Mouse (Mus musculus): ENCODE measurements around the gene Coq10a. TPM values are rescaled to one million over a fixed set of nuclear protein-coding genes. Genes with fewer than 3 reads are reported as not detected.

Coq10a gene
- polyA plus RNA-seq, 1 experiment from 2014 or later: 8.5 TPM

DNA sequence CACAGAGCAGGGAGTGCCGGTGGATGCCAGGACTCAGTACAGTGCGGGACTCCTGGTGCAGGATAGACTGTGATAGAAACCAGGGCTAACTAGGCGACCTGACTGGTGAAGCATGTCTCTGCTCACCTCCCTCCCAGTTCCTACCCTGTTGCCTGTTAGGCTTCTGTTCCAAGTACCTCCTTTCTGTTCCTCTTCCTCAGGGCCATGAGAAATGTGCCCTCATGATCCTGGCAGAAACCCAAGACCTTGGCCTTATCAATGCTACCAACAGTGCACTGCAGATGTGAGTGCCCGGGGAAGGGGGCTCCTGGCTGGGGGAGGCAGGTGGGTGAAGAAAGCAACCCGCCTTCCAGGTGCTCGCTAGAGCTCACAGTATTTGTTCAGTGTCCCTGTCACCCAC, 20.8 kb upstream of the Coq10a start:
- Histone ChIP-seq H3K27me3 (ENCODE audit: insufficient read depth, low read length) (no peaks in the 10 kb centered on the region), H3K9ac (replicated peaks) (no peak overlapping the region; the same call in 1 of the 2 replicates), H3K27ac (ENCODE audit: low read depth) (no peak overlapping the region), H3K4me2 (ENCODE audit: low read depth, low read length) (no peak overlapping the region), H3K4me3 (ENCODE audit: low read depth, low read length) (no peak overlapping the region), H3K9me3 (ENCODE audit: low read length) (no peaks in the 10 kb centered on the region), H3K36me3 (replicated peaks; ENCODE audit: insufficient read depth, low read length) (peaks cover 71% of the 10 kb centered on the region), H3K4me1 (ENCODE audit: insufficient read depth) (no peaks in the 10 kb centered on the region)
- no peak for DNase-seq
- no peak for TF ChIP-seq CTCF (IDR thresholded peaks at IDR 0.05; ENCODE audit: low read depth)
- TF ChIP-seq EP300 (IDR thresholded peaks at IDR 0.05; ENCODE audit: low read depth): no peak
- WGBS (ENCODE audit: insufficient replicate concordance): 74% methylated on average over 6 of the region's 6 CpGs
- peak; percentile 31; the same call in 1 of the 2 replicates for ATAC-seq

DNA sequence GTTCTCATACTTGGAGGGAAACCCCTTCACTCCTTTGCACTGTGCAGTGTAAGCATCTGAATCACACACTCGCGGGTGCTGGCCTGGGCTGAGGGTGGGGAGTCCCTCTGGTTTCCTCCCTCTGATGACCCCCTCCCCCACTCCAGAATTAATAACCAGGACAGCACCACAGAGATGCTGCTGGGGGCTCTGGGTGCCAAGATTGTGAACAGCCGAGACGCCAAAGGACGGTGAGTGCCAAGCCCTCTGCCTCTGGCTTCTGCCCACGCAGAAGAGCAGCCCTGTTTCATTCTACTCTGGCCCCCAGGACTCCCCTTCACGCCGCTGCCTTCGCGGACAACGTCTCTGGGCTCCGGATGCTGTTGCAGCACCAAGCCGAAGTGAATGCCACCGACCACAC, 20.1 kb upstream of the Coq10a start:
- Histone ChIP-seq H3K4me1 (ENCODE audit: insufficient read depth) (no peaks in the 10 kb centered on the region), H3K9me3 (ENCODE audit: low read length) (no peaks in the 10 kb centered on the region), H3K4me2 (ENCODE audit: low read depth, low read length) (no peak overlapping the region), H3K9ac (replicated peaks) (no peak overlapping the region), H3K4me3 (ENCODE audit: low read depth, low read length) (no peak overlapping the region), H3K36me3 (replicated peaks; ENCODE audit: insufficient read depth, low read length) (peaks cover 77% of the 10 kb centered on the region), H3K27me3 (ENCODE audit: insufficient read depth, low read length) (no peaks in the 10 kb centered on the region), H3K27ac (ENCODE audit: low read depth) (no peak overlapping the region)
- WGBS (ENCODE audit: insufficient replicate concordance): 91% methylated on average over 14 of the region's 14 CpGs
- ATAC-seq (no peak), DNase-seq (no peak)
- no peak for TF ChIP-seq CTCF (IDR thresholded peaks at IDR 0.05; ENCODE audit: low read depth)
- TF ChIP-seq EP300 (IDR thresholded peaks at IDR 0.05; ENCODE audit: low read depth): no peak

DNA sequence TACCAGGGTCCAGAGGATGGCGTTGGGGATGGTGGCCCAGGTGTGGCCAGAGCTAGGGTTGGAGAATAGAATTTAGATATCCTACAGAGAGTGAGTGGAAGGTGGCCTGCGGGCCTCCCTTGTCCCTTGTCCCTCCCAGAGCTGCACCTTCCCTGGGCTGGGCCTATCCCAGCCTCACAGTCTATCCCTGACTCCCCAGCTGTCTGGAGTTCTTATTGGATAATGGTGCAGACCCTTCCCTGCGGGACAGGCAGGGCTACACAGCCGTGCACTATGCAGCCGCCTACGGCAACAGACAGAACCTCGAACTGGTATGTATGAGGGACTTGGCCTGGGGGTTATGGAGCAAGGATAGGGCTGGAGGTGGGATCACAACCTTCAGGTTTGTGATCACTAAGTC, 17.1 kb upstream of the Coq10a start:
- 89% methylated on average over 7 of the region's 7 CpGs for WGBS (ENCODE audit: insufficient replicate concordance)
- no peak overlapping the region for H3K4me3 ChIP-seq (ENCODE audit: low read depth, low read length)
- H3K9ac ChIP-seq (replicated peaks): no peak overlapping the region
- DNase-seq: no peak
- ATAC-seq: no peak
- TF ChIP-seq CTCF (IDR thresholded peaks at IDR 0.05; ENCODE audit: low read depth): no peak
- TF ChIP-seq EP300 (IDR thresholded peaks at IDR 0.05; ENCODE audit: low read depth): no peak
- H3K4me1 ChIP-seq (ENCODE audit: insufficient read depth): no peaks in the 10 kb centered on the region
- H3K27me3 ChIP-seq (ENCODE audit: insufficient read depth, low read length): no peaks in the 10 kb centered on the region
- no peak overlapping the region for H3K27ac ChIP-seq (ENCODE audit: low read depth)
- H3K36me3 ChIP-seq (replicated peaks; ENCODE audit: insufficient read depth, low read length): peaks cover 92% of the 10 kb centered on the region
- no peak overlapping the region for H3K4me2 ChIP-seq (ENCODE audit: low read depth, low read length)
- H3K9me3 ChIP-seq (ENCODE audit: low read length): no peaks in the 10 kb centered on the region

DNA sequence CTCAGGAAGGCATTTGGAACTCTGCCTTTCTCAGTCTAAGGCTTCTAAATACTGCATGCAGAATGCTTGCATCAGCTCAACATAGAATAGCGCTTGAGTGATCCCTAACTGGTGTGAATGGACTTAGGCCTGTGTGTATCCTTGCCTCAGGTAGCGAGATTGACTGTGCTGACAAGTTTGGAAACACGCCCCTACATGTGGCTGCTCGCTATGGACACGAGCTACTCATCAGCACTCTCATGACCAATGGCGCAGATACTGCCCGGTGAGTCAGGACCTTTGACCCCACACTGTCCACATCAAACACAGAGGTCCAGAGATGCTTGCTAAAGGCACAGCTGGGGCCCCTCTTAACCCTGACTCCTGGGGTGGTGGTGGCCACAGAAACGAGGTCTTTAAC, 13.7 kb upstream of the Coq10a start:
- TF ChIP-seq CTCF (IDR thresholded peaks at IDR 0.05; ENCODE audit: low read depth) (no peak), EP300 (IDR thresholded peaks at IDR 0.05; ENCODE audit: low read depth) (no peak)
- peaks cover 10% of the 10 kb centered on the region for H3K4me1 ChIP-seq (ENCODE audit: insufficient read depth)
- DNase-seq (no peak), ATAC-seq (peak; percentile 90)
- no peaks in the 10 kb centered on the region for H3K9me3 ChIP-seq (ENCODE audit: low read length)
- H3K4me3 ChIP-seq (ENCODE audit: low read depth, low read length): no peak overlapping the region
- 74% methylated on average over 8 of the region's 8 CpGs for WGBS (ENCODE audit: insufficient replicate concordance)
- peaks cover 75% of the 10 kb centered on the region for H3K36me3 ChIP-seq (replicated peaks; ENCODE audit: insufficient read depth, low read length)
- H3K4me2 ChIP-seq (ENCODE audit: low read depth, low read length): no peak overlapping the region
- no peak overlapping the region for H3K27ac ChIP-seq (ENCODE audit: low read depth)
- no peak overlapping the region for H3K9ac ChIP-seq (replicated peaks)
- H3K27me3 ChIP-seq (ENCODE audit: insufficient read depth, low read length): no peaks in the 10 kb centered on the region

DNA sequence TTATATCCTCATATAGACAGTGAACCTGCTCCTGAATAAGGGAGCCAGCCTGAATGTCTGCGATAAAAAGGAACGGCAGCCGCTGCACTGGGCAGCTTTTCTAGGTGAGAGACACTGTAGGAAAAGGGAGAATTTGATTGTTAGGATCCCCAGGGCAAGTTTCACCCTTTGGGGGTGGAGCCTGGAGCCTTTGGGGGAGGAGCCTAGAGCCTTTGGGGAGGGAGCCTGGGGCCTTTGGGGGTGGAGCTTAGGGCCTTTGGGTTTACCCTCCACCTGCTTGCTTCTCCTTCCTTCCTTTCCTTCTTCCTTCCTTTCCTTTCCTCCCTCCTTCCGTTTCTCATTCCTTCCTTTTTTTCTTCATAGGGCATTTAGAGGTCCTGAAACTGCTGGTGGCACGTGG, 11.8 kb upstream of the Coq10a start:
- Histone ChIP-seq H3K4me3 (ENCODE audit: low read depth, low read length) (no peak overlapping the region), H3K27me3 (ENCODE audit: insufficient read depth, low read length) (no peaks in the 10 kb centered on the region), H3K36me3 (replicated peaks; ENCODE audit: insufficient read depth, low read length) (peaks cover 56% of the 10 kb centered on the region), H3K4me2 (ENCODE audit: low read depth, low read length) (no peak overlapping the region), H3K9ac (replicated peaks) (no peak overlapping the region), H3K9me3 (ENCODE audit: low read length) (no peaks in the 10 kb centered on the region), H3K4me1 (ENCODE audit: insufficient read depth) (peaks cover 19% of the 10 kb centered on the region), H3K27ac (ENCODE audit: low read depth) (no peak overlapping the region)
- DNase-seq: peak; percentile 65
- TF ChIP-seq CTCF (IDR thresholded peaks at IDR 0.05; ENCODE audit: low read depth) (no peak), EP300 (IDR thresholded peaks at IDR 0.05; ENCODE audit: low read depth) (no peak)
- 87% methylated on average over 5 of the region's 5 CpGs for WGBS (ENCODE audit: insufficient replicate concordance)
- no peak for ATAC-seq

DNA sequence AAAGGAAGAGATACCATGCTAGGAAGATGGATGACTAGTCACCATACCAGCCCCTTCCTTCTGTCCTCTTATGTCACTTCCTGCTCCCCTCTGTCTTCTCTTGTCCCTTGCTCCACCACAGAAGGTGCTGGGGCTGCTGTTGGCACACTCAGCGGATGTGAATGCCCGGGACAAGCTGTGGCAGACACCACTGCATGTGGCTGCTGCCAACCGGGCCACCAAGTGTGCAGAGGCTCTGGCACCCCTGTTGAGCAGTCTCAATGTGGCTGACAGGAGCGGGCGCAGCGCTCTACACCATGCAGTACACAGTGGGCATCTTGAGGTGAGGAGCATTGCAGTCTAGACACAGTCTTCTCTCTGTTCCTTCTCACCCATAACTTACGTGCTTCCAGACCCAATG, 10.5 kb upstream of the Coq10a start:
- peaks cover 44% of the 10 kb centered on the region for H3K36me3 ChIP-seq (replicated peaks; ENCODE audit: insufficient read depth, low read length)
- H3K4me1 ChIP-seq (ENCODE audit: insufficient read depth): peaks cover 19% of the 10 kb centered on the region
- H3K27me3 ChIP-seq (ENCODE audit: insufficient read depth, low read length): no peaks in the 10 kb centered on the region
- WGBS (ENCODE audit: insufficient replicate concordance): 90% methylated on average over 7 of the region's 7 CpGs
- no peak overlapping the region for H3K4me3 ChIP-seq (ENCODE audit: low read depth, low read length)
- ATAC-seq: no peak
- TF ChIP-seq CTCF (IDR thresholded peaks at IDR 0.05; ENCODE audit: low read depth) (no peak), EP300 (IDR thresholded peaks at IDR 0.05; ENCODE audit: low read depth) (no peak)
- H3K9ac ChIP-seq (replicated peaks): no peak overlapping the region
- H3K9me3 ChIP-seq (ENCODE audit: low read length): no peaks in the 10 kb centered on the region
- no peak for DNase-seq
- H3K27ac ChIP-seq (ENCODE audit: low read depth): no peak overlapping the region
- H3K4me2 ChIP-seq (ENCODE audit: low read depth, low read length): no peak overlapping the region

DNA sequence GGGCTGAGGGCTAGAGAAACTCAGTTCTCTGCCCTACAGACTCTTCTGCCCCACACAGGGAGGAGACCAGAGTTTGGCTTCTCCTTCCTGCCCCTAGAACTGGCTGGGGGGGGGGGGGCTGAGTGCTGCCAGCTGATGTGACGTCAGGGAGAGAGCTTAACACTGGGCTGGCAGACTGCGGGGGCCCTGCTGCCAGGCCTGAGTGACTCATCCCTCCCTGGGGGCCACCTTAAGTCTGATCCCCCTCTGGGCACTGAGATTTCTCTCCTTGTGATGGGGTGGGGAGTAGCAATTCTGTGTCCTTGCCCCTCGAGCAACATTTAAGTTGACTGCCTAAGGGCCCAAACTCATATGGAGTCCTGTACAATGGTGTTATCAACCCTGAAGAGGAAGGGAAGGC, 9.7 kb upstream of the Coq10a start:
- no peak for TF ChIP-seq CTCF (IDR thresholded peaks at IDR 0.05; ENCODE audit: low read depth)
- TF ChIP-seq EP300 (IDR thresholded peaks at IDR 0.05; ENCODE audit: low read depth): no peak
- Histone ChIP-seq H3K9ac (replicated peaks) (peak overlapping the region; percentile 97; the same call in 1 of the 2 replicates), H3K9me3 (ENCODE audit: low read length) (no peaks in the 10 kb centered on the region), H3K4me1 (ENCODE audit: insufficient read depth) (peaks cover 19% of the 10 kb centered on the region), H3K27me3 (ENCODE audit: insufficient read depth, low read length) (no peaks in the 10 kb centered on the region), H3K36me3 (replicated peaks; ENCODE audit: insufficient read depth, low read length) (peaks cover 36% of the 10 kb centered on the region), H3K4me2 (ENCODE audit: low read depth, low read length) (no peak overlapping the region; the same call in 1 of the 2 replicates), H3K27ac (ENCODE audit: low read depth) (no peak overlapping the region; the same call in 1 of the 2 replicates), H3K4me3 (ENCODE audit: low read depth, low read length) (no peak overlapping the region)
- WGBS (ENCODE audit: insufficient replicate concordance): 73% methylated on average over 3 of the region's 3 CpGs
- ATAC-seq (no peak), DNase-seq (no peak)
